Mouse (Mus musculus): ENCODE measurements around the gene Hk1.

Gene Hk1

GRCm38 (mm10) chr10:62379808-62380207 is at the start of gene Hk1:
Hk1 (minus strand) TSS chr10:62379908.
- in situ Hi-C loops (cut with MboI), result no loop called here

GRCm38 (mm10) chr10:62425081-62425871 is 45.6 kb upstream of the Hk1 start:
- in situ Hi-C loops (cut with MboI), result no loop called here

- in situ Hi-C loops (cut with MboI), result no loop called here
Observed at GRCm38 (mm10) chr10:62422255-62422654, 42.5 kb upstream of the Hk1 start, which contains the start of gene Hkdc1. Hkdc1 (minus strand) TSS chr10:62422491.

GRCm38 (mm10) chr10:62421127-62421526 is 41.4 kb upstream of the Hk1 start:
- in situ Hi-C loops (cut with MboI), result no loop called here

GRCm38 (mm10) chr10:62420399-62420798 is 40.7 kb upstream of the Hk1 start:
- in situ Hi-C loops (cut with MboI), result no loop called here

GRCm38 (mm10) chr10:62419422-62419821 is 39.7 kb upstream of the Hk1 start:
- in situ Hi-C loops (cut with MboI), result no loop called here

- in situ Hi-C loops (cut with MboI), result no loop called here
Observed at GRCm38 (mm10) chr10:62418831-62419356, 39.2 kb upstream of the Hk1 start.

GRCm38 (mm10) chr10:62413606-62413982 is 33.9 kb upstream of the Hk1 start:
- in situ Hi-C loops (cut with MboI), result no loop called here

GRCm38 (mm10) chr10:62412906-62413605 is 33.3 kb upstream of the Hk1 start:
- in situ Hi-C loops (cut with MboI), result no loop called here

- in situ Hi-C loops (cut with MboI), result no loop called here
Observed at GRCm38 (mm10) chr10:62411431-62412410, 32.0 kb upstream of the Hk1 start.

- in situ Hi-C loops (cut with MboI), result no loop called here
Observed at GRCm38 (mm10) chr10:62410943-62411342, 31.2 kb upstream of the Hk1 start.

- in situ Hi-C loops (cut with MboI), result no loop called here
Observed at GRCm38 (mm10) chr10:62404901-62405300, 25.2 kb upstream of the Hk1 start.

GRCm38 (mm10) chr10:62401641-62402111 is 22.0 kb upstream of the Hk1 start:
- in situ Hi-C loops (cut with MboI), result no loop called here

GRCm38 (mm10) chr10:62383011-62383410 is 3.3 kb upstream of the Hk1 start:
- in situ Hi-C loops (cut with MboI), result no loop called here

- in situ Hi-C loops (cut with MboI), result no loop called here
Observed at GRCm38 (mm10) chr10:62380936-62381335, 1.2 kb upstream of the Hk1 start.

GRCm38 (mm10) chr10:62358827-62359226 is 20.9 kb downstream of the Hk1 start:
- in situ Hi-C loops (cut with MboI), result no loop called here

GRCm38 (mm10) chr10:62356105-62356730 is 23.5 kb downstream of the Hk1 start:
- in situ Hi-C loops (cut with MboI), result no loop called here

- in situ Hi-C loops (cut with MboI), result no loop called here
Observed at GRCm38 (mm10) chr10:62345147-62345546, 34.6 kb downstream of the Hk1 start.

- in situ Hi-C loops (cut with MboI), result no loop called here
Observed at GRCm38 (mm10) chr10:62344004-62344752, 35.5 kb downstream of the Hk1 start.

- in situ Hi-C loops (cut with MboI), result no loop called here
Observed at GRCm38 (mm10) chr10:62342512-62342911, 37.2 kb downstream of the Hk1 start.
